Mouse (Mus musculus) heart, postnatal 0 days (tissue): Measurements from ENCODE around the gene Cdk10.
"Not testable (repeated sequence)": the region's sequence is repeated elsewhere in the genome, so short reads cannot be mapped to it uniquely, and the experiment has no call there.

Source experiments
- CTCF ChIP-seq: IDR thresholded peaks from 2 replicates; pipeline ENCODE4 v1.5.1; 2016; ENCODE audit warnings: antibody characterized with exemption, control low read depth, low read depth
- EP300 ChIP-seq: IDR thresholded peaks from 2 replicates; pipeline ENCODE4 v1.6.1; 2016; ENCODE audit warnings: antibody characterized with exemption, low read depth

DNA sequence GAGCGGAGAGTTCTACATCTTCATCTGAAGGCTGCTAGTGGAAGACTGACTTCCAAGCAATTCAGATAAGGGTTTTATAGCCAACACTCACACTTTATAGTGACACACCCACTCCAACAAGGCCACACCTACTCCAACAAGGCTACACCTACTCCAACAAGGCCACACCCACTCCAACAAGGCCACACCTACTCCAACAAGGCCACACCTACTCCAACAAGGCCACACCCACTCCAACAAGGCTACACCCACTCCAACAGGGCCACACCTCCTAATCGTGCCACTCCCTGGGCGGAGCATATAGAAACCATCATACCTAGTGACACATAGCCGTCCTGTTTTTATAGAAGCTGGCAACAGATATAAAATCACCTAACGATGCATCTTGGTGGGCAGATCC, 27.6 kb upstream of the Cdk10 start:
- TF ChIP-seq CTCF, EP300: not testable (repeated sequence)
